Mouse (Mus musculus) heart, embryonic 15.5 days (tissue): ENCODE measurements at regions not wholly inside any gene's neighbourhood (a gene's known extent, or its start where the extent isn't known, plus 50 kb on each side); places are given as distances from the start of the nearest gene placed in this dataset.

ENCODE experiments used
- ATAC-seq: fragments of 200-750 bp; cut with Nextera tagmentation; replicated peaks from 2 replicates; pipeline ENCODE4 v1.8.0; 2017; ENCODE audit warnings: low read depth, moderate TSS enrichment; ENCODE audit not compliant: insufficient number of reproducible peaks, insufficient read depth, low FRiP score
- H3K27ac ChIP-seq: fragments of 300-500 bp; sonication (generic); 2 replicates; pipeline ENCODE4 v1.5.1; 2015; ENCODE audit warnings: mild to moderate bottlenecking, inconsistent platforms
- H3K27me3 ChIP-seq: fragments of 300-500 bp; sonication (generic); 2 replicates; pipeline ENCODE4 v1.6.1; 2015; ENCODE audit warnings: inconsistent platforms
- H3K36me3 ChIP-seq: fragments of 300-500 bp; sonication (generic); 2 replicates; pipeline ENCODE4 v1.6.1; 2015; ENCODE audit warnings: mild to moderate bottlenecking, inconsistent platforms
- H3K4me1 ChIP-seq: fragments of 300-500 bp; sonication (generic); replicated peaks from 2 replicates; pipeline ENCODE4 v1.6.1; 2015; ENCODE audit warnings: inconsistent platforms
- H3K4me2 ChIP-seq: fragments of 300-500 bp; sonication (generic); 2 replicates; pipeline ENCODE4 v1.6.1; 2015; ENCODE audit warnings: inconsistent platforms, mild to moderate bottlenecking, moderate library complexity
- H3K4me3 ChIP-seq: fragments of 300-500 bp; sonication (generic); 2 replicates; pipeline ENCODE4 v1.5.1; 2015; ENCODE audit warnings: mild to moderate bottlenecking, inconsistent platforms
- H3K9ac ChIP-seq: fragments of 300-500 bp; sonication (generic); 2 replicates; pipeline ENCODE4 v1.6.1; 2015; ENCODE audit warnings: mild to moderate bottlenecking, inconsistent platforms
- H3K9me3 ChIP-seq: fragments of 300-500 bp; sonication (generic); replicated peaks from 2 replicates; pipeline ENCODE4 v1.6.1; 2016; ENCODE audit warnings: inconsistent platforms
- WGBS: fragments of 180-500 bp; shearing (Covaris S2); methylation state at CpG from one replicate; pipeline ENCODE4 v1.1.7; 2015; ENCODE audit warnings: mixed read lengths; 5-methylcytosine and 5-hydroxymethylcytosine counted together

GRCm38 (mm10) chr12:32273474-32273873 is 65.0 kb upstream of the Pik3cg start:
- no peaks in the 10 kb centered on the region for H3K36me3 ChIP-seq
- no peak overlapping the region for H3K27ac ChIP-seq
- H3K4me1 ChIP-seq = no peaks in the 10 kb centered on the region
- 0 out of 2 replicates have a peak, but pooled peaks cover 4% of the 10 kb centered on the region for H3K9me3 ChIP-seq
- no peak overlapping the region for H3K4me2 ChIP-seq
- ATAC-seq = no peak
- H3K4me3 ChIP-seq = no peak overlapping the region
- H3K27me3 ChIP-seq = no peaks in the 10 kb centered on the region
- no peak overlapping the region for H3K9ac ChIP-seq
- 83% methylated on average over 1 of the region's 1 CpGs for whole genome bisulfite sequencing

- WGBS = 63% methylated on average over 4 of the region's 4 CpGs
- ATAC-seq = no peak
Observed at GRCm38 (mm10) chr12:32279861-32280260, 71.4 kb upstream of the Pik3cg start.

GRCm38 (mm10) chr12:32280309-32280708 is 71.8 kb upstream of the Pik3cg start:
- Histone ChIP-seq H3K4me1 (0 out of 2 replicates have a peak, but pooled peaks cover 2% of the 10 kb centered on the region), H3K4me3 (no peak overlapping the region), H3K27me3 (no peaks in the 10 kb centered on the region), H3K9ac (no peak overlapping the region), H3K9me3 (no peaks in the 10 kb centered on the region), H3K36me3 (no peaks in the 10 kb centered on the region), H3K27ac (no peak overlapping the region), H3K4me2 (no peak overlapping the region)
- ATAC-seq = no peak
- WGBS = 29% methylated on average over 2 of the region's 2 CpGs

More at GRCm38 (mm10) chr12:32279861-32280260, 71.4 kb upstream of the Pik3cg start:
- H3K4me2 ChIP-seq = no peak overlapping the region
- H3K4me3 ChIP-seq = no peak overlapping the region
- H3K36me3 ChIP-seq = no peaks in the 10 kb centered on the region
- no peaks in the 10 kb centered on the region for H3K27me3 ChIP-seq
- 0 out of 2 replicates have a peak, but pooled peaks cover 2% of the 10 kb centered on the region for H3K4me1 ChIP-seq
- H3K27ac ChIP-seq = no peak overlapping the region
- H3K9me3 ChIP-seq = no peaks in the 10 kb centered on the region
- no peak overlapping the region for H3K9ac ChIP-seq

GRCm38 (mm10) chr12:32282371-32283163 is 74.1 kb upstream of the Pik3cg start:
- no peak for ATAC-seq
- WGBS = 72% methylated on average over 5 of the region's 5 CpGs
- Histone ChIP-seq H3K9ac (no peak overlapping the region), H3K36me3 (no peaks in the 10 kb centered on the region), H3K9me3 (no peaks in the 10 kb centered on the region), H3K4me3 (no peak overlapping the region), H3K27ac (no peak overlapping the region), H3K4me2 (no peak overlapping the region), H3K4me1 (0 out of 2 replicates have a peak, but pooled peaks cover 2% of the 10 kb centered on the region), H3K27me3 (no peaks in the 10 kb centered on the region)

GRCm38 (mm10) chr12:32285039-32285438 is 76.6 kb upstream of the Pik3cg start:
- Histone ChIP-seq H3K27me3 (no peaks in the 10 kb centered on the region), H3K4me3 (no peak overlapping the region), H3K36me3 (no peaks in the 10 kb centered on the region), H3K4me2 (no peak overlapping the region), H3K9ac (no peak overlapping the region), H3K27ac (no peak overlapping the region), H3K9me3 (no peaks in the 10 kb centered on the region), H3K4me1 (0 out of 2 replicates have a peak, but pooled peaks cover 3% of the 10 kb centered on the region)
- WGBS = 50% methylated on average over 2 of the region's 2 CpGs
- ATAC-seq = no peak

- Histone ChIP-seq H3K4me2 (no peak overlapping the region), H3K9ac (no peak overlapping the region), H3K4me1 (0 out of 2 replicates have a peak, but pooled peaks cover 3% of the 10 kb centered on the region), H3K27me3 (no peaks in the 10 kb centered on the region), H3K36me3 (no peaks in the 10 kb centered on the region), H3K27ac (no peak overlapping the region), H3K4me3 (no peak overlapping the region), H3K9me3 (no peaks in the 10 kb centered on the region)
- WGBS = 21% methylated on average over 5 of the region's 5 CpGs
- ATAC-seq = no peak
Observed at GRCm38 (mm10) chr12:32286652-32287051, 78.2 kb upstream of the Pik3cg start.

GRCm38 (mm10) chr12:32291145-32291544 is 82.7 kb upstream of the Pik3cg start:
- Histone ChIP-seq H3K9ac (no peak overlapping the region), H3K4me3 (no peak overlapping the region), H3K4me2 (no peak overlapping the region), H3K27me3 (no peaks in the 10 kb centered on the region), H3K9me3 (no peaks in the 10 kb centered on the region), H3K36me3 (no peaks in the 10 kb centered on the region), H3K4me1 (0 out of 2 replicates have a peak, but pooled peaks cover 3% of the 10 kb centered on the region), H3K27ac (no peak overlapping the region)
- 76% methylated on average over 5 of the region's 5 CpGs for WGBS
- no peak for ATAC-seq

GRCm38 (mm10) chr12:32291962-32292748 is 83.7 kb upstream of the Pik3cg start:
- Histone ChIP-seq H3K4me1 (0 out of 2 replicates have a peak, but pooled peaks cover 3% of the 10 kb centered on the region), H3K9ac (no peak overlapping the region; the same call in 1 of the 2 replicates), H3K4me2 (peak overlapping the region; percentile 64), H3K9me3 (no peaks in the 10 kb centered on the region), H3K4me3 (peak overlapping the region; percentile 45), H3K36me3 (no peaks in the 10 kb centered on the region), H3K27me3 (no peaks in the 10 kb centered on the region), H3K27ac (no peak overlapping the region)
- peak; percentile 55 for ATAC-seq
- WGBS = 23% methylated on average over 18 of the region's 18 CpGs

- Histone ChIP-seq H3K27me3 (no peaks in the 10 kb centered on the region), H3K36me3 (no peaks in the 10 kb centered on the region), H3K4me1 (0 out of 2 replicates have a peak, but pooled peaks cover 3% of the 10 kb centered on the region), H3K9ac (no peak overlapping the region), H3K9me3 (no peaks in the 10 kb centered on the region), H3K27ac (no peak overlapping the region), H3K4me2 (peak overlapping the region; percentile 64; the same call in 1 of the 2 replicates), H3K4me3 (no peak overlapping the region)
- WGBS = 70% methylated on average over 5 of the region's 5 CpGs
- ATAC-seq = no peak
Observed at GRCm38 (mm10) chr12:32292749-32293128, 84.3 kb upstream of the Pik3cg start.

- Histone ChIP-seq H3K9ac (no peak overlapping the region), H3K4me2 (no peak overlapping the region), H3K4me3 (no peak overlapping the region), H3K9me3 (no peaks in the 10 kb centered on the region), H3K36me3 (no peaks in the 10 kb centered on the region), H3K4me1 (no peaks in the 10 kb centered on the region), H3K27me3 (no peaks in the 10 kb centered on the region), H3K27ac (no peak overlapping the region)
- no peak for ATAC-seq
- 91% methylated on average over 7 of the region's 7 CpGs for WGBS
Observed at GRCm38 (mm10) chr12:32297431-32297830, 81.1 kb upstream of the Ccdc71l start.

- ATAC-seq = no peak
Observed at GRCm38 (mm10) chr12:32299714-32300113, 78.8 kb upstream of the Ccdc71l start.

More at GRCm38 (mm10) chr12:32299714-32300113, 78.8 kb upstream of the Ccdc71l start:
- Histone ChIP-seq H3K4me1 (no peaks in the 10 kb centered on the region), H3K9me3 (no peaks in the 10 kb centered on the region), H3K9ac (no peak overlapping the region), H3K27ac (no peak overlapping the region), H3K4me2 (no peak overlapping the region), H3K36me3 (no peaks in the 10 kb centered on the region), H3K4me3 (no peak overlapping the region), H3K27me3 (no peaks in the 10 kb centered on the region)
- 65% methylated on average over 2 of the region's 2 CpGs for WGBS
